Mouse (Mus musculus) hindbrain, embryonic 16.5 days (tissue): ENCODE results near the gene Tapbpl. TPM values are rescaled to one million over a fixed set of nuclear protein-coding genes. Genes with fewer than 3 reads are reported as not detected.
A peak's percentile ranks its signal among the peaks of the same experiment; 100 is the strongest.
"Not testable (repeated sequence)": the region's sequence is repeated elsewhere in the genome, so short reads cannot be mapped to it uniquely, and the experiment has no call there.

ENCODE experiments used
- ATAC-seq: fragments of 200-750 bp; cut with Nextera tagmentation; 2 replicates; pipeline ENCODE4 v1.8.0; 2017; ENCODE audit warnings: moderate TSS enrichment, moderate library complexity
- H3K27ac ChIP-seq: fragments of 300-500 bp; sonication (generic); 2 replicates; pipeline ENCODE4 v1.5.1; 2014; ENCODE audit warnings: low read depth, mild to moderate bottlenecking, control low read depth, low read length, moderate library complexity
- H3K27me3 ChIP-seq: fragments of 300-500 bp; sonication (generic); replicated peaks from 2 replicates; pipeline ENCODE4 v1.6.1; 2014; ENCODE audit warnings: low read length; ENCODE audit not compliant: control insufficient read depth, insufficient read depth
- H3K36me3 ChIP-seq: fragments of 300-500 bp; sonication (generic); 2 replicates; pipeline ENCODE4 v1.6.1; 2014; ENCODE audit warnings: mild to moderate bottlenecking, low read length, moderate library complexity, mixed read lengths; ENCODE audit not compliant: control insufficient read depth, insufficient read depth
- H3K4me1 ChIP-seq: fragments of 300-500 bp; sonication (generic); 2 replicates; pipeline ENCODE4 v1.6.1; 2014; ENCODE audit warnings: low read depth, low read length; ENCODE audit not compliant: control insufficient read depth, insufficient read depth
- H3K4me2 ChIP-seq: fragments of 300-500 bp; sonication (generic); 2 replicates; pipeline ENCODE4 v1.6.1; 2014; ENCODE audit warnings: mild to moderate bottlenecking, low read length, control low read depth, moderate library complexity
- H3K4me3 ChIP-seq: fragments of 300-500 bp; sonication (generic); 2 replicates; pipeline ENCODE4 v1.5.1; 2014; ENCODE audit warnings: mild to moderate bottlenecking, low read length, control low read depth, moderate library complexity
- H3K9ac ChIP-seq: fragments of 300-500 bp; sonication (generic); 2 replicates; pipeline ENCODE4 v1.6.1; 2014; ENCODE audit warnings: low read depth, mild to moderate bottlenecking, control low read depth, low read length, moderate library complexity
- H3K9me3 ChIP-seq: fragments of 300-500 bp; sonication (generic); 2 replicates; pipeline ENCODE4 v1.6.1; 2014; ENCODE audit warnings: mild to moderate bottlenecking, low read length, moderate library complexity; ENCODE audit not compliant: control insufficient read depth
- WGBS: fragments of 180-500 bp; shearing (Covaris S2); extraction: QIAGEN DNeasy Blood & Tissue Kit; methylation state at CpG from one replicate; pipeline ENCODE4 v1.1.7; 2014; 5-methylcytosine and 5-hydroxymethylcytosine counted together
- polyA plus RNA-seq: library from polyadenylated mRNA; unstranded; fragments of >200 nt; fragmentation: Nextera tagmentation; extraction: Ambion mirVana; gene quantifications from 2 replicates; pipeline ENCODE4 v1.2.1, GENCODE M21; 2015

Gene Tapbpl
- polyA plus RNA-seq, result 7.7 and 9.1 TPM in 2 replicates

- ATAC-seq, result peak; percentile 87
- Histone ChIP-seq H3K27me3 (no peaks in the 10 kb centered on the region), H3K4me3 (peak within 1 kb of the TSS; percentile 49), H3K36me3 (no peaks in the 10 kb centered on the region), H3K4me2 (peak within 1 kb of the TSS; percentile 89), H3K9me3 (no peaks in the 10 kb centered on the region), H3K9ac (peak within 1 kb of the TSS; percentile 73), H3K27ac (peak within 1 kb of the TSS; percentile 74), H3K4me1 (peaks cover 8% of the 10 kb centered on the region)
- 8% methylated on average over 16 of the region's 16 CpGs for WGBS
Observed at GRCm38 (mm10) chr6:125231117-125232044, at the start of gene Tapbpl. Gene Tapbpl, minus strand, starts transcription at chr6:125231860.

- Histone ChIP-seq H3K4me3 (no peak overlapping the region), H3K9me3 (no peaks in the 10 kb centered on the region), H3K27ac (no peak overlapping the region), H3K4me2 (no peak overlapping the region), H3K4me1 (no peaks in the 10 kb centered on the region), H3K27me3 (no peaks in the 10 kb centered on the region), H3K36me3 (no peaks in the 10 kb centered on the region), H3K9ac (no peak overlapping the region)
- no peak for ATAC-seq
- 55% methylated on average over 8 of the region's 8 CpGs for WGBS
Observed at GRCm38 (mm10) chr6:125279729-125280128, 48.1 kb upstream of the Tapbpl start.

GRCm38 (mm10) chr6:125274841-125275563 is 43.3 kb upstream of the Tapbpl start:
- no peaks in the 10 kb centered on the region for H3K9me3 ChIP-seq
- no peak overlapping the region for H3K4me2 ChIP-seq
- H3K27me3 ChIP-seq, result no peaks in the 10 kb centered on the region
- 63% methylated on average over 15 of the region's 15 CpGs for WGBS
- no peak overlapping the region for H3K4me3 ChIP-seq
- no peak overlapping the region for H3K27ac ChIP-seq
- ATAC-seq, result no peak
- H3K36me3 ChIP-seq, result no peaks in the 10 kb centered on the region
- no peak overlapping the region for H3K9ac ChIP-seq
- H3K4me1 ChIP-seq, result peaks cover 3% of the 10 kb centered on the region

GRCm38 (mm10) chr6:125272228-125272785 is 40.6 kb upstream of the Tapbpl start:
- H3K4me1 ChIP-seq, result peaks cover 3% of the 10 kb centered on the region
- no peak overlapping the region for H3K4me2 ChIP-seq
- 81% methylated on average over 10 of the region's 10 CpGs for WGBS
- H3K9me3 ChIP-seq, result no peaks in the 10 kb centered on the region
- H3K36me3 ChIP-seq, result no peaks in the 10 kb centered on the region
- no peak for ATAC-seq
- no peak overlapping the region for H3K9ac ChIP-seq
- no peaks in the 10 kb centered on the region for H3K27me3 ChIP-seq
- H3K27ac ChIP-seq, result no peak overlapping the region
- H3K4me3 ChIP-seq, result no peak overlapping the region

GRCm38 (mm10) chr6:125271455-125272227 is 40.0 kb upstream of the Tapbpl start:
- Histone ChIP-seq H3K9ac (peak overlapping the region; percentile 52), H3K4me1 (peaks cover 3% of the 10 kb centered on the region), H3K27me3 (no peaks in the 10 kb centered on the region), H3K4me3 (peak overlapping the region; percentile 19; the same call in 1 of the 2 replicates), H3K9me3 (no peaks in the 10 kb centered on the region), H3K27ac (no peak overlapping the region; the same call in 1 of the 2 replicates), H3K36me3 (no peaks in the 10 kb centered on the region), H3K4me2 (peak overlapping the region; percentile 54)
- 17% methylated on average over 17 of the region's 17 CpGs for WGBS
- peak; percentile 94 for ATAC-seq

GRCm38 (mm10) chr6:125268799-125269198 is 37.1 kb upstream of the Tapbpl start:
- Histone ChIP-seq H3K9ac (no peak overlapping the region), H3K4me1 (peaks cover 3% of the 10 kb centered on the region), H3K4me3 (no peak overlapping the region), H3K4me2 (no peak overlapping the region), H3K9me3 (no peaks in the 10 kb centered on the region), H3K27ac (no peak overlapping the region), H3K36me3 (no peaks in the 10 kb centered on the region), H3K27me3 (no peaks in the 10 kb centered on the region)
- WGBS, result 57% methylated on average over 6 of the region's 6 CpGs
- no peak for ATAC-seq

- WGBS, result 81% methylated on average over 3 of the region's 3 CpGs
- no peaks in the 10 kb centered on the region for H3K36me3 ChIP-seq
- H3K27ac ChIP-seq, result no peak overlapping the region
- no peak overlapping the region for H3K4me2 ChIP-seq
- H3K4me1 ChIP-seq, result peaks cover 3% of the 10 kb centered on the region
- no peaks in the 10 kb centered on the region for H3K9me3 ChIP-seq
- no peak for ATAC-seq
- no peak overlapping the region for H3K9ac ChIP-seq
- H3K27me3 ChIP-seq, result no peaks in the 10 kb centered on the region
- no peak overlapping the region for H3K4me3 ChIP-seq
Observed at GRCm38 (mm10) chr6:125267469-125267868, 35.8 kb upstream of the Tapbpl start.

GRCm38 (mm10) chr6:125266600-125266999 is 34.9 kb upstream of the Tapbpl start:
- H3K36me3 ChIP-seq, H3K9me3 ChIP-seq, H3K4me3 ChIP-seq, H3K4me1 ChIP-seq, H3K27ac ChIP-seq, H3K27me3 ChIP-seq, H3K4me2 ChIP-seq, H3K9ac ChIP-seq, ATAC-seq: not testable (repeated sequence)
- WGBS, result 63% methylated on average over 6 of the region's 6 CpGs
